Mouse (Mus musculus): ENCODE measurements around the gene Sclt1. TPM values are rescaled to one million over a fixed set of nuclear protein-coding genes. Genes with fewer than 3 reads are reported as not detected.

The Sclt1 gene
- total RNA-seq, 4 experiments from 2014 or later, result 3.8 to 5.7 (median 4.1) TPM

- peak in 1 of 2 experiments; percentile 1 for DNase-seq (ENCODE audit: low spot score in 2 of 2)
Measured at GRCm38 (mm10) chr3:41607050-41607449, 135.3 kb downstream of the Sclt1 start.

DNA sequence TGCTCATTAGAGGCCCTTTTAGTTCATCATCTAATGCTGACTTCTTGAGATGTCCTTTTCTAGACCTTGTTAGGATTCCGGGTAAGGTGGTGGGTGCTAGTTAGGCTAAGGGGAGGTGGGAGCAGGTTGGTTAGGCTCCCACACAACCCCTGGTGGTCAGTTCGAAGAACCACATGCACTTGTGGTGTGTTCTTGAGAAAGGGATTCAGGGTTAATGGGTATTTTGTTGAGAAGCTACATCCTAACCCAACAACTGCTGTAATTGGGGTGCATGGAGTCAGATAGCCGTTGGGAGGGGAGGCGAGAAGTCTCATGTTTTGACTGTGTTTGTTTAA, 136.0 kb downstream of the Sclt1 start:
- DNase-seq (ENCODE audit: low spot score in 2 of 2), result peak in 1 of 2 experiments; percentile 0

DNA sequence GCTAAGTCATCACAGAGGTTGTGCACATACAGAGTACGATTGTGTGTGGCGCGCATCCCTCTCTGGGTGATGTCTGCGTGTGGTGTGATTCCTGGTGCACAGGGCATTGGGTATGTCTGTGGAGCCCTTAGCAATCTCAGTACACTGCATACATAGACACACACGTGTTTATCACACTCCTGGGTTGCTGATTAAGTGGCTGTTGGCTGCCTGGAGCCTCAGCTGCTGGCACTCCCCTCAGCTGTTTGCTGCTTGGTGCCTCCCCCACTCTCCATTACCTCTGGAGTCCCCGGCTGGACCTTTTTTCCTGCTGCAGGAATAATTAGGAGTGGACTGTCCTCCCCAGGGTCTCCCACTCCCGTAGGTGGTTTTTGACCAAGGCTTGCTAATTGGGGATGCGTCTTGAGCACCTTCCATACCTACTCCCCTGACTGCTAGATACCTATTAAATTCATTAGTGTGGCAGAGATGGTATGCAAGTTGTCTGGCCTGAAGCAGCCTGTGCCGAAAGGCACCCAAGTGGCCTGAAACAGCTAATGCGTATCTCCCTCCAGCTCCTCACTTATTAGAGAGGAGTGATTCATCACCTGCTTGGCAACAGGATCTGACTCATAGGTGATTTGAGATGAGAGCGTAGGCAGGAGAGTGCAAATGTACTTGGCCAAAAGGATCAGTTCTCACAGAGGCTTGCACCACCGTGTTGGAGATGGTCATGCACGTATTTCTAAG, 136.5 kb downstream of the Sclt1 start:
- peak in 1 of 2 experiments; percentile 1 for DNase-seq (ENCODE audit: low spot score in 2 of 2)

- no peak for DNase-seq (ENCODE audit: low spot score in 2 of 2)
Measured at GRCm38 (mm10) chr3:41604629-41605321, 137.5 kb downstream of the Sclt1 start.

DNA sequence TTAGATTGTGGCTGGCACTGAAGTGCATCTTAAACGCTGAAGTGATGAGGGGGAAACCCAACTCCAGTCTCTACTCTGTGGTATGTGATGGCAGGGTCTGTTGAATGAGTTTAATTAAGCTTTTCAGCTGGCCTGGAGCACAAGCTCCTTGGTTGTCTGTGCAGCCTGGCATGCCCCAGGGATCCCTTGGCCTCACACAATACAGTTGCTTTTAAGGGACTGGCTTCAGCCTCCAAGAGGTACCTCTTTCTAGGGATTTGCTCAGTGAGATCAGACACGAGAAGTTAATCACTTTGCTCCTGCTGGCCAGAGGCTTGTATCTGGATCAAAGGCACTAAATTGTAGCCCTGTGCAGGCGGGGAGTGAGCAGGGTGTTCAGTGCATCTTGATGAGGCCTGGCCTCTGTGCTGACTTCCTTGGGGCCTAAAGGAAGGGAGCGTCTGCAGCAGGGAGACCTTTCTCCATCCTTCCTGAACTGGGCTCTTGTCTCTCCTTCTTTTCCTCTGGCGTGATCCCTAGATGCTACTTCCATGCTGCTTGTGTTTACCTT, 138.8 kb downstream of the Sclt1 start:
- DNase-seq (ENCODE audit: low spot score in 2 of 2), result no peak

- DNase-seq (ENCODE audit: low spot score in 2 of 2), result no peak
Measured at GRCm38 (mm10) chr3:41602933-41603332, 139.4 kb downstream of the Sclt1 start.

- no peak for DNase-seq (ENCODE audit: low spot score in 2 of 2)
Measured at GRCm38 (mm10) chr3:41601226-41602020, 140.9 kb downstream of the Sclt1 start.

DNA sequence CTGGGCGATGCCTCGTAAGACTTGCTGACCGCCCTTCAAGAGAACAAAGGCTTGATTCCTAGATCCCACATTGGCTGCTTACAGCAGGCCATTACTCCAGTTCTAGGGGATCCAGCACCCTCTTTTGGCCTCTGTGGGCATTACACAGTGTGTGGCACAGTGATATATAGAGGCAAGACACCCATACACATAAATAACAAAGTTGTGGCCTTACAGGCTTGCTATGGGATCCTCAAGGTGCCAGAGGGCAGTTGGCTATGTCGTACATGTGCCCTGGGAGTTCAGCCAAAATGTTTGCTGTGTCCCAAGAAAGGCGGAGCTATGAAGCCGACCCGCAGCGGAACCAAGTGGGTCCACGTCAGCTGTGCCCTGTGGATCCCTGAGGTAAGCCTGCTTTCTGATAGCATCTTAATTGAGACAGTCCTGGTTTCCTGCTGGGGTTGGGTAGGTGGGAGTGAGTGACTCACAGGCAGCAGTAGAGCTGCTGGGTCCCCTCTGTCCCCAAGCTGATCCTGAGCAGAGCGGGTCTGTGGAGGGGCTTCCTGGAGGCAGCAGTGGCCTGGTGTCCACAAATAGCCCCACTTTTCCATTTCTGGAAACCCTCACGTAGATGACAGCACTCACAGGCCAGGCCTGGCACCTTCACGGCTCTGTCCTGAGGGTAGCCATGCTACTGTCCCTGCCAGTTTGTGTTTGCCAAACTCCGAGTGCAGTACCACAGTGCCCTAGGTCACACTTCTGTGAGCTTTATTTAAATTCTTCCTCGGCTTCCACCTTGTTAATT, 142.3 kb downstream of the Sclt1 start:
- DNase-seq (ENCODE audit: low spot score in 2 of 2), result peak; percentile 57 to 66

DNA sequence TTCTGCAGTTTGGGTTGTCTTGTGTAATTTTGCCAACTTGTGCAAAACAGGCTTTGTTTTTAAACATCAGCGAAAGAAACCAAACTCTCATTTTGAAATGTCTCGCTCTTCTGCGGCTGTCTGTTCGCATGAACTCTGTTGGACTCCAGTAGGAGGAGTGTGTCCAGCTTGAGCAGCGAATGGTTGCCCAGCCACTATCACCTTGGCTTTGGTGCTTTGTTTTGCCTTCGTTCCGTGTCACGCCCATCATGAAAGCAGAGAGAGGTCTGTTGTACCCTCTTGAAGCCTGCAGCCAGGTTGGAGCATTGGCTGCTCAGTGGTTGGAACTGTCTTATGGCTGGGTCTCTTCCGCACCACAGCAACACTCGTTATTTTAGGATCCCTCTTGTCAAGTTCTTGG, 143.1 kb downstream of the Sclt1 start:
- no peak for DNase-seq (ENCODE audit: low spot score in 2 of 2)

GRCm38 (mm10) chr3:41598412-41598811, 143.9 kb downstream of the Sclt1 start:
- no peak for DNase-seq (ENCODE audit: low spot score in 2 of 2)

DNA sequence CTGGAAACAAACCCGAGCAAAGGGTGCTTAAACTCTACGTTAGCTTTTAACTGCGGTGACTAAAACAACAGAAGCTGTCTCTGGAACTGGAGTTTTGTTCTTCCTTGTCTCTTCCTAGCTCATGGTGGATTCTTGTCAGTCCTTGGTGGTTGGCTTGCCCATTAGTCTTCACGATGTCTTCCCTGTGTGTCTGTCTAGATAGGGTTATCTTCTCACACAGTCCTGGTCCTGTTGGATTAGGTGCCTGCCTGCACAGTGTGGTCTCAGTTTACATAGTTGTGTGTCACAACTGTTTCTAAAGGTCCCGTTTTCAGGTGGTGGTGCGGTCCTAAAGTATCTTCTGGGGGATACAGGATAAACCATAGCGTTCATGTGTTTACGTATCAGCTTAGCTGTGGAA, 145.3 kb downstream of the Sclt1 start:
- no peak for DNase-seq (ENCODE audit: low spot score in 2 of 2)

DNA sequence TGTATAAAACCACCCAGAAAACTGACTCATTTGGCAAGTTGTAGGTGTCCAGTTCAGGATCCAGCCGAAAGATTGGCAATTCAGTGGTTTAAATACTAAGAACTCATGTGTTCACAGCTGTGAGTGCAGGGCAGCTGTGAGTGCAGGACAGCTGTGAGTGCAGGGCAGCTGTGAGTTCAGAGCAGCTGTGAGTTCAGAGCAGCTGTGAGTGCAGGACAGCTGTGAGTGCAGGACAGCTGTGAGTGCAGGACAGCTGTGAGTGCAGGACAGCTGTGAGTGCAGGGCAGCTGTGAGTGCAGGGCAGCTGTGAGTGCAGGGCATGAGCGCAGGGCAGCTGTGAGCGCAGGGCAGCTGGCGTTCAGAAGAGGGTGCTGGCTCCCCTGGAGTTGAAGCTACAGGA, 147.3 kb downstream of the Sclt1 start:
- DNase-seq (ENCODE audit: low spot score in 2 of 2), result no peak

DNA sequence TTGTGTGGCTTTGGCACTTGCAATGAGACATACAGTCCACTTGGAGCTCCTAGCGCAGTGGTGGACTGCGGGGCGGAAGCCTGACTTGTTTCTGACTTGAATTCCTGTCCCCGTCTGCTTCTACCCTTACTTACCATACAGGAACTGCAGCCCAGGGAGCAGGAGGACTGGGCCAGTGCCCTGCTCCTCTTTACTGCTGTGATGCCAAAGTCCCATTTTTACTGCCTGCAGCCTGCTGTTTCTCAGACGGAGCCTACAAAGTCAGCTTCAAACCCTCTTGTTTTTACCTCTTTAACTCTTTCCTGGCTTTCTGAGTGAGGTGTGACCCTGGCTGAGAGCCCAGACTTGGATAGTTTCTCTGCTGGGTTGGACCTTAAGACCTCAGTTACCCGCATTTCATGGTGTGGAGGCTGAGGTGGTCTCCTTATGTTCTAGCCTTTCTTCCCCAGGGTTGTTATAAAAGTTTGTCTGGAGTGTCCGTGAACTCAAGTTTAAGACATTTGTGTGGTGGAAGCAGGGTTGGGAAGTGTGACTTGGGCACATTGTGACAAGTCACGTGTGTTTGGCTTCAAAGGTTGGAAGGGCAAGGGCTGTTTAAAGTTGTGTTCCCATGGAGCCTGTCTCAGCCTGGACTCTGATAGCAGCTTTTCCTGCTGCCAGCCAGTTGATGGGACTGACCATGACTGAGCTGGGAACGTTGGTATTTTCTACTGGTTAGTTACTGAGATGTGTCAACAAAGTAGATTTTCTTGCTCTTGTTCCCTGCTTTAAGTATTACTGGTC, 148.0 kb downstream of the Sclt1 start:
- DNase-seq (ENCODE audit: low spot score in 2 of 2), result no peak

- DNase-seq (ENCODE audit: low spot score in 2 of 2), result no peak
Measured at GRCm38 (mm10) chr3:41592805-41593204, 149.5 kb downstream of the Sclt1 start.

DNA sequence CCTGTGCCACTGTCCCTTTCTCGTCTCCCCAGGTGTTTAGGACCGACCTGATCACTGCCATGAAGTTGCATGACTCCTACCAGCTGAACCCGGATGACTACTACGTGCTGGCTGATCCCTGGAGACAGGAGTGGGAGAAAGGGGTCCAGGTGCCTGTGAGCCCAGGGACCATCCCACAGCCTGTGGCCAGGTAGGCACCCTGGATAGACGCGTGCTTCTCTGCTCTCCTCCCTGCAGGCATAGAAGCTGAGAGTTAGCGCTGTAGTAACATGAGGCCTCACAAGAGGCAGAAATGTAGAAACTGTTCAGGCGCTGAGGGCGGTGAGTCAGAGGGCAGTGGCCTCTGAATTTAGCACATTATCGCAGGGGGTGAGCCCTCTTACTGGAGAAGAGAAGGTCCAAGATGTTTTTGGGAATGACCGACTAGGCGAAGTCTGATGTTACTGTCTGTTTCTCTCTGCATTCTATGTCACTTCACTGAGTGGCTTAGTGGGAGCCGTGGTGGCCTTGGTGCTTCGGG, 150.6 kb downstream of the Sclt1 start:
- no peak for DNase-seq (ENCODE audit: low spot score in 2 of 2)

- no peak for DNase-seq (ENCODE audit: low spot score in 2 of 2)
Measured at GRCm38 (mm10) chr3:41590695-41591559, 151.4 kb downstream of the Sclt1 start.

GRCm38 (mm10) chr3:41589988-41590387, 152.3 kb downstream of the Sclt1 start:
- no peak for DNase-seq (ENCODE audit: low spot score in 2 of 2)

DNA sequence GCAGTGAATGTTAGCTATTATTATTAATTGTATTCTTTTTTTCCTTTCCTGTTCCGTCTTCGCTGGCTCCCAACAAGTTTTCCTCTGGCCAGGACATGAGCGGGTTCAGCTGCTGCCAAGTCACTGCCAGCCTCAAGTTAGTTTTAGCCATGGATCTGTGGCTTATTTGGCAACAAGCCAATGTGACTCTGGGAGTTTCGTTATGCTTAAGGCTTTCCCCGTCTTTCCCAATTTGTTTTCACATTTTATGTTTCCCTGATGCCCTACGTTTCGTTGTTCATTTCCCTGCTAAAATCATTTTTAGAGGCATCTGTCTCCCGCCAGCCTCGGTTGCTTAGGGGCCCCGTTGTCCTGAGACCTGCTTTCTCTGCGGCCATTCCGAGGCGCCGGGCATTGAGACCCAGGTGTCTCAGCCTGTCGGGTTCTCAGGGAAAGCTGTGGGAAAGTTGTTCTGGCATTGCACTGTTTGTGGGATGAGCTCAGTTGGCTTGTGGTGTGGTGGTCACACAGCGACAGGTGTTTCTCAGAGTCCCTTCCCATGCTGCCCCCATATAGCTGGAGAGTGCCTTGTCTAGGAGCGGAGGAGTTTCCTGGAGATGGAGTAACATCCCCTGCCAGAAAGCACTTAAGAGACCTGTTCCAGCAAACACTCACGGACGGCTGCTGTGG, 152.9 kb downstream of the Sclt1 start:
- DNase-seq (ENCODE audit: low spot score in 2 of 2), result no peak

DNA sequence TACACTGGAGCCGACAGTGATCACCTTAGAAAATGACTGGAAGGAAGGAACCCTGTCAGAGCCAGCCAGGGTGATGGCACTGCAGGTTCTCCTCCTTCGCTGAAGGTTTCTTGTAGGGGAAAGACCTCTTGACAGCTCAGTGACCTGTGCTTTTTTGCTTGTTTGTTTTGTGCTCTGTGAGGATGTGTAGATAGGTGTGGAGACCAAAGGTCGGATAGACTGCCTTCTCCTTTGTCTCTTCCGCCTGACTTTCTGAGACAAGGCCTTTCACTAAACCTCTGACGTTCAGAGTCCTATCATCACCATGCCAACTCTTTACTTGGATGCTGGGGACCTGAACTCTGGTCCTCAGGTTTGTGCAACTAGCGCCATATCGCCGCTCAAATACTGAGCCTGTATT, 153.8 kb downstream of the Sclt1 start:
- DNase-seq (ENCODE audit: low spot score in 2 of 2), result no peak
